Mouse (Mus musculus) mesoderm, embryonic 11.5 days (tissue): Measurements from ENCODE around the gene Tnni2.

ENCODE experiments used
- DNase-seq: peaks from one replicate; pipeline ENCODE4 v3.0.0-alpha.2; 2012; ENCODE audit warnings: low read depth, low spot score

The Tnni2 gene

GRCm38 (mm10) chr7:142482256-142482609 lies 40.6 kb downstream of the Tnni2 start:
- DNase-seq: peak; percentile 68

DNA sequence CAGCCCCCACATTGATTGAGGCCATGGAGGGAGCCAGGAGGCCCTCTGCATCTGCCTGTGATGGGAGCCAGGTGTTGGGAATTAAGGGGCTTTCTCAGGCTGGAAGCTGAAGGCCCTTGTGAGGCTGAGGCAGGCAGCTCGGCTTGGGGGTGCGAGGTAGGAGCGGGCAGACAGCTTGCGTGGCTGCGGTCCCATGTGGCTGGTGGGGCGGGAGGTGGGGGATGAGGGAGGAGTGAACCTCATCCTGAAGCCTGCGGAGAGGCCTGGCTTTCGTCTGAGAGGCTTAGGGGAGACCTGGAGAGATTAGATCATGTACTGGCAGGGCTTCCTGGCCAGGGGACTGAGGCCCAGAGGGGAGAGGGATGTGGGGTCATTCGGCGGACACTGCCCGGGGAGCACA lies 41.5 kb downstream of the Tnni2 start:
- DNase-seq: peak; percentile 57

- DNase-seq: no peak
These were observed 43.2 kb downstream of the Tnni2 start for GRCm38 (mm10) chr7:142484780-142485179.

DNA sequence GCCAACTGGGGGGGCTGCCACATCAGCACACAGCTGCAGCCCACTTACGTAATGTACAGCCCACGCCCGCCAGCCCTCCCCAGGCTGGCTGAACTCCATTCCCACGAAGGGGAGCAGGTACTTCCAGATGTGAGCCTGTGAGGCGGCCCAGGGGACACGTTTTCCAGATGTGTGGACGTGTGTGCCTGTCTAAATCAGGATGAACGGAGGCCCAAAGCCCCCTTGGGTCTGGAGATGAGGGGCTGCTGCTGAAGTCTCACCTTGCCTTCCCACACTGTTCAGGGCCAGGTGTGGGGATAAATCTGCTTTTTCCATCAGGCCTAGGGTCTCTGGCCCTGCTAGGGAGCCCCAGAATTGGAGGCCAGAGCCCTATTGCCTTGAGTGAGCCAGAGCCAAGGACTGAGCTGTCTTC lies 45.1 kb downstream of the Tnni2 start:
- DNase-seq: peak; percentile 35

DNA sequence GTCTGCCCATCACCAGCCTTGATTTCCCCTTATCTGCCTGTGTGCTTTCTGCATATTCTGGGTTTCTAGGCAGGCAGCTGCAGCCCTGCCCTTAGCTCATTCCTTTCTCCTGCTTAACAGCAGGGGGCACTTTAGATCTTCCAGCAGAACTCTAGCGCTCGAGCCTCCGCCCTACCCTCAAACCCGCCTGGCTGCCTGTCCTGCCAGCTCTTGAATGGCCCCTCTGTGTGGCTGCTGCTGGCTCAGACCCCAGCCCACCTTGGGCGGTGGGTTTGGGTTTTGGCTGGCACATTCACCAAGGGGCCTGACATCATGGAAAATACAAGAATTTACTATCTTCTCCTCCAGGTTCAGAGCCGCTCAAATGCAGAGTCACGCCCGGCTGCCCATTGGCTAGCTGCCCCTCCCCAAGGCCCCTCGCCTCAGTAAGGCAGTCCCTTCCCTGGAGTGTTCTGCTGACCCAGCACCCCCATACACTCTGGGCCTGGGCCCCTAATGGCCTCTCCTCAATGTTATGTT lies 45.8 kb downstream of the Tnni2 start:
- DNase-seq: peak; percentile 85

- no peak for DNase-seq
These were observed 46.4 kb downstream of the Tnni2 start for GRCm38 (mm10) chr7:142488053-142488452.

- DNase-seq: peak; percentile 71
These were observed 51.9 kb downstream of the Tnni2 start for GRCm38 (mm10) chr7:142493535-142493934.
